Mouse (Mus musculus): Measurements from ENCODE around the gene Fam183b.
"Not testable (repeated sequence)": the region's sequence is repeated elsewhere in the genome, so short reads cannot be mapped to it uniquely, and the experiment has no call there.

The Fam183b gene

GRCm38 (mm10) chr11:58752434-58752833 is 49.3 kb downstream of the Fam183b start, which contains the start of gene Olfr316:
Gene Olfr316, plus strand, starts transcription at chr11:58752734.
- no peak for DNase-seq

GRCm38 (mm10) chr11:58751096-58751495 is 50.7 kb downstream of the Fam183b start:
- DNase-seq, result not testable (repeated sequence)

Measured in kidney, adult 18-20 months (tissue).